Mouse (Mus musculus) heart, embryonic 15.5 days (tissue): Measurements from ENCODE around the gene Tmem52. TPM values are rescaled to one million over a fixed set of nuclear protein-coding genes. Genes with fewer than 3 reads are reported as not detected.

Experiments used
- ATAC-seq: fragments of 200-750 bp; cut with Nextera tagmentation; replicated peaks from 2 replicates; pipeline ENCODE4 v1.8.0; 2017; ENCODE audit warnings: low read depth, moderate TSS enrichment; ENCODE audit not compliant: insufficient number of reproducible peaks, insufficient read depth, low FRiP score
- H3K27ac ChIP-seq: fragments of 300-500 bp; sonication (generic); 2 replicates; pipeline ENCODE4 v1.5.1; 2015; ENCODE audit warnings: mild to moderate bottlenecking, inconsistent platforms
- H3K27me3 ChIP-seq: fragments of 300-500 bp; sonication (generic); 2 replicates; pipeline ENCODE4 v1.6.1; 2015; ENCODE audit warnings: inconsistent platforms
- H3K36me3 ChIP-seq: fragments of 300-500 bp; sonication (generic); 2 replicates; pipeline ENCODE4 v1.6.1; 2015; ENCODE audit warnings: mild to moderate bottlenecking, inconsistent platforms
- H3K4me1 ChIP-seq: fragments of 300-500 bp; sonication (generic); replicated peaks from 2 replicates; pipeline ENCODE4 v1.6.1; 2015; ENCODE audit warnings: inconsistent platforms
- H3K4me2 ChIP-seq: fragments of 300-500 bp; sonication (generic); 2 replicates; pipeline ENCODE4 v1.6.1; 2015; ENCODE audit warnings: inconsistent platforms, mild to moderate bottlenecking, moderate library complexity
- H3K4me3 ChIP-seq: fragments of 300-500 bp; sonication (generic); 2 replicates; pipeline ENCODE4 v1.5.1; 2015; ENCODE audit warnings: mild to moderate bottlenecking, inconsistent platforms
- H3K9ac ChIP-seq: fragments of 300-500 bp; sonication (generic); 2 replicates; pipeline ENCODE4 v1.6.1; 2015; ENCODE audit warnings: mild to moderate bottlenecking, inconsistent platforms
- H3K9me3 ChIP-seq: fragments of 300-500 bp; sonication (generic); replicated peaks from 2 replicates; pipeline ENCODE4 v1.6.1; 2016; ENCODE audit warnings: inconsistent platforms
- WGBS: fragments of 180-500 bp; shearing (Covaris S2); methylation state at CpG from one replicate; pipeline ENCODE4 v1.1.7; 2015; ENCODE audit warnings: mixed read lengths; 5-methylcytosine and 5-hydroxymethylcytosine counted together
- polyA plus RNA-seq: library from polyadenylated mRNA; unstranded; fragments of >200 nt; fragmentation: Nextera tagmentation; extraction: Ambion mirVana; gene quantifications from 2 replicates; pipeline ENCODE4 v1.2.1, GENCODE M21; 2015

The Tmem52 gene
- polyA plus RNA-seq, 1 experiment from 2014 or later: not detected

GRCm38 (mm10) chr4:155517948-155518517 is 49.1 kb downstream of the Tmem52 start:
- no peak overlapping the region for H3K4me3 ChIP-seq
- H3K9me3 ChIP-seq: no peaks in the 10 kb centered on the region
- 0 out of 2 replicates have a peak, but pooled peaks cover under 1% of the 10 kb centered on the region for H3K4me1 ChIP-seq
- WGBS: 88% methylated on average over 7 of the region's 7 CpGs
- no peaks in the 10 kb centered on the region for H3K27me3 ChIP-seq
- ATAC-seq: no peak
- no peak overlapping the region for H3K4me2 ChIP-seq
- no peak overlapping the region for H3K9ac ChIP-seq
- H3K36me3 ChIP-seq: no peaks in the 10 kb centered on the region
- H3K27ac ChIP-seq: no peak overlapping the region

Other genes with a start within 250 kb of the Tmem52 start
- gene Ski, start 246.5 kb upstream of the Tmem52 start, polyA plus RNA-seq: 11.0 and 13.6 TPM in 2 replicates
- gene Faap20, start 219.3 kb upstream of the Tmem52 start, polyA plus RNA-seq: 64.7 and 67.7 TPM in 2 replicates
- 6.3 and 7.3 TPM in 2 replicates for gene Prkcz, start 107.8 kb upstream of the Tmem52 start, polyA plus RNA-seq
- gene Gabrd, start 71.0 kb upstream of the Tmem52 start, polyA plus RNA-seq: 0.06 TPM in 1 of 2 replicates, not detected in the other
- 0.60 and 0.82 TPM in 2 replicates for gene Cfap74, start 59.9 kb upstream of the Tmem52 start, polyA plus RNA-seq
- gene Gnb1, start 22.2 kb downstream of the Tmem52 start, polyA plus RNA-seq: 308 and 345 TPM in 2 replicates
- 40.9 and 55.3 TPM in 2 replicates for gene Nadk, start 93.3 kb downstream of the Tmem52 start, polyA plus RNA-seq
- 5.8 and 6.7 TPM in 2 replicates for gene Slc35e2, start 132.3 kb downstream of the Tmem52 start, polyA plus RNA-seq
- 38.4 and 41.8 TPM in 2 replicates for gene Cdk11b, start 155.7 kb downstream of the Tmem52 start, polyA plus RNA-seq
- not detected in 2 replicates for gene Gm10563, start 176.3 kb downstream of the Tmem52 start, polyA plus RNA-seq
- gene Mmp23, start 184.3 kb downstream of the Tmem52 start, polyA plus RNA-seq: 65.5 and 74.9 TPM in 2 replicates
- 17.3 and 23.4 TPM in 2 replicates for gene Mib2, start 200.1 kb downstream of the Tmem52 start, polyA plus RNA-seq
- gene Fndc10, start 225.2 kb downstream of the Tmem52 start, polyA plus RNA-seq: 3.8 and 5.0 TPM in 2 replicates
- 97.0 and 107 TPM in 2 replicates for gene Ssu72, start 235.7 kb downstream of the Tmem52 start, polyA plus RNA-seq